Mouse (Mus musculus): ENCODE results near the gene Robo3.
A peak's percentile ranks its signal among the peaks of the same experiment; 100 is the strongest.

The Robo3 gene

DNA sequence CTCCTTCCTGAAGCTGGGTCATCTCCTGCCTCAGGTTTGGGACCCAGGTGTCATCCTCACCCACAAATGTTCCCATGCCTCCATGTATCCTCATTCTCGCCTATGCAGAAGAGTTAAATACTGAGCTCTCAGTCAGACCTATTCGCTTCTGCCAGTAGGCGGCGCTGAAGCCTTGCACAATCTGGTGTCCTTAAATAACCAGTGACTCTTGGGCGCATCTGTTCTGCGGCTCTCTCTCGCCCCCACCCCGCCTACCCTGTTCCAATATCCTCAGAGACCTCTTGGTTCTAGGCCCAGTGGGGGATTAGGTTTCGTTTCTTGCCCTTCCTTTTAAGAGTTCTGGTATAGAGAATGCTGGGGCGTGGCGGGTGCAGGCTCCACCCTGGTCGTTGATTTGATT is 2.5 kb downstream of the Robo3 start:
- DNase-seq (ENCODE audit: low spot score in 2 of 2): peak; percentile 96 to 98

DNA sequence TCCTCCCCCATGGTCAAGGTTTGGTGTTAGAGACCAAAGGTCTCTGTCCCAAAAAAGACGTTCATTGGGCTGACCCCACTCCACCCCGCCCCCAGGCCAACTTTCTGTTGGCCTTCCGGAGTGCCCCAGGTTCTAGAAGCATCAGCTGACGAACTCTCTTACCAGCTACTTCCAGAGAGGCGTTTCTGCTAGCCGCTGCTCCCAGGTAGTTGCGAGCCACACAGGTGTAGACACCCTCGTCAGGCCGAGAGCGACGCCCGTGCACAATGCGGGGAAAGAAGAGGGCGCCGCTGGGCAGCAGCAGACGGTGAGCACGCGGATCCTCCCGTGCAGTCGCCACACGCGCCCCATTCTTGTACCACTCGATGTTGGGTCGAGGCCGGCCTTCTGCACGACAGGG is 3.7 kb downstream of the Robo3 start:
- DNase-seq (ENCODE audit: low spot score in 2 of 2): no peak

DNA sequence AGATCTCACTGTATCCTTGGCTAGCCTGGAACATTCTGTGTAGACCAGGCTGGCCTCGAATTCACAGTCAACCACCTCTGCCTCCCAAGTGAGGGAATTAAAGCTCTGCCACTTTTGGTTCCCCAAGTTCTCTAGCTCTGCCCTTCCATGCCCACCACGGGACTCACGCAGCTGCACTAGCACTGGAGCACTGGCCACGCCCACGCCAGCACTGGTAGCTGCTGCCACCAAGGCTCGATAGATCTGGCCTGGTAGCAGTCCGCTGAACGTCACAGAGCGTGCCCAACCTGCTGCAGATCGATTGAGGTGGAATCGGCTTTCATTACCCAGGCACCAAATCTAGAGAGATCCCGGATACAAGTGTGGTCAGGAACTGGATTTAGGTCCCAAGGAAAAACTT is 11.8 kb downstream of the Robo3 start:
- DNase-seq (ENCODE audit: low spot score in 2 of 2): no peak

DNA sequence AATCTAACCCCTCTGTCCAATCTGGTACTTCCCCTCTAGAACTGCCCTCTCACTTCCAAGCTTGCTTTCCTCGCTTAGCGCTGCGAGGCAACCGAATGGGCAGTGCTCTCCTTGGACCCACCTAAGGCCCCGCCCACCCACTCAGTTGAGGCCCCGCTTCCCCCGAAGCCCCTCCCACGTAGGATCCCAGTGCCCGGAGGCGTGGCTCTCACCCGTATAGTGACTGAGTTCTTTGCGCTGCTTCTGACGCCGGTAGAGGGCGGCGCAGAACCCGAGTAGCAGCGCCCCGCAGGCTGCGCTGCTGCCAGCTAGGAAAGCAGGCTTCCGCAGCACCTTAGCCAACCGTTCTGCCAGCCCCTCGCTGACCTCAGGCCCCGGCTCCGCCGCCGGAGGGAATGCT is 12.4 kb downstream of the Robo3 start:
- peak; percentile 52 to 67 for DNase-seq (ENCODE audit: low spot score in 2 of 2)

DNA sequence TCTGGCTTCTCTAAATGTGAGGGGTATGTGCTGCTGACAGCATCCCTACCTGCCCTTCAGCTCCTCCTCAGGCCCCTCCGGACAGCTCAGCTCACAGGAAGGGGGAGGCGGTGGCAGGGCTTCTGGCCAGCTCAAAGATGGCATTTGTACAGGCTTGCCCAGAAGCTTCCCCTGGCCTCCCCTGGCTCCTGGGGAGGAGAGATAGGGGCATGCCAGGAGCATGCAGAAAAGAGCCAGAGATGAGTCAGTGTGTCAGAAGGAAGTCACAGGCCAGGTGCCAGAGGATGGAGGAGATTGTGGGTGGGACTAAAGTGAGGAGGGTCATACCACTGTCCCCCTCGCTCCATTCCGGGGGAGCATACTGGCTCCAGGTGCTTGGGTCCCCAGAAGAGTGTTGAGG is 14.3 kb downstream of the Robo3 start:
- DNase-seq (ENCODE audit: low spot score in 2 of 2): no peak

DNA sequence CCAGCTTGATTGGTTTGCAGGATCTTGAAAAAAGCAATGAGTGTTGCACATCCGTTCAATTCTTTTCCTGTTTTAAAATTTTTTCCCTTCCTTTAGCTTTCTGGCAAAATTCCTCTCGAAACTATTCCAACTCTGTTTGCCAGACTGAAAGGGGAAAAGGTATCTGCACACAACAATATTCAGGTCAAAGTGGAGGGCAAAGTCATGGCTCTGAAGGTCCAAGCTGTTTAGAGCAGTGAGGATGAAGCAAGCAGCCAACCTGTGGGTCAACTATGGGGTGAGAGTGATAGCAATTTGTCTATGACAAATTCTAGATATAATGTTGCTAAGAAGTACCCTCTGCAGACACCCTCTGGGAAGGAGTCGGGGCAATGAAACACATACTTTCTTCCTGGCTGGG is 18.4 kb downstream of the Robo3 start:
- DNase-seq (ENCODE audit: low spot score in 2 of 2): no peak

DNA sequence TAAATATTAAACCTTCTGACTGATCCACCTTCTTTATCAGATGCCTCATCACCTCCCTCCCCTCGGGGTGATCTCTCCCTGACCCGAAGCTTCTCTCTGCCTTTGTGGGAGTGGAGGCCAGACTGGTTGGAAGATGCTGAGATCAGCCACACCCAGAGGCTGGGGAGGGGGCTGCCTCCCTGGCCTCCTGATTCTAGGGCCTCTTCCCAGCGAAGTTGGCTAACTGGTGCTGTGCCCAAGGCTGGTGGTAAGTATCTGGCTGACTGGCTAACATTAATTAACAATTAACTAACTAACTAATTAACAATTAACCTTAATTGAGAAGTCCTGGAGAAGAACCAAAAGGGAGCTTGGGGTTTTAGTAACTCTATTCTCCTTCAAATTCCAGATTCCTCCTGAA is 20.1 kb downstream of the Robo3 start:
- no peak for DNase-seq (ENCODE audit: low spot score in 2 of 2)

DNA sequence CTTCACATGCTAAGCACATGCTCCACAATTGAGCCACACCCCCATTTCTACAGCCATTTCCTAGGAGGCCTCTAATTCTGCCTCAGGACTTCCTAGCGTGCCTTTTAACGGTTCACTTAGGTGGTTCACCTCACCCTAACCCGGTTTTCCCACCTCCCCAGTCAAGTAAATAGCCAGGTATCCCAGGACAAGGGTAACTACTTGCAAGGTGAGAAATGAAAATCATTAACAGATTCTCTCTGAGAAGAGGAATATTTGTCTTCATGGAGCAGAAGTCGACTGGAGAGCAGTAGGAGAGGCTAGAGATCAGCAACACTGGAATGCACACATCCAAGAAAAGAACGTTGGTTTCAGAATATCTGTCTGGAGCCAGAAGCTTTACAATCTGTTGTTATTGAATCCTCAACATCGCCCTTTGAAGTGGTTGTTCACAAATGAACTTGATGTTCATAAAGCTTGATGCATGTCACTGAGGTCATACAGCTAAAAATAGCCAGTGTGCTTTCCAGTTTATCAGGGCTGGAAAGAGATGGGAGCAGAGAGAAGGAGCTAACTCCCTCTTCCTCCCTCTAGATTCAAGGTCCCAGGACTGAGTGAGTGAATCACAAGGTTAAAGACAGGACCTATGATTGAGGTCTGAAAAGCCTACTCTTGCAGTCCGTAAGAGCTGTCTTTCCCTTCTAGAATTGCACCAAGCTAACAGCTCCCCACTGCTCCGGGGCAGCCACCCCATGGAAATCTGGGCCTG is 23.2 kb downstream of the Robo3 start:
- no peak for DNase-seq (ENCODE audit: low spot score in 2 of 2)

DNA sequence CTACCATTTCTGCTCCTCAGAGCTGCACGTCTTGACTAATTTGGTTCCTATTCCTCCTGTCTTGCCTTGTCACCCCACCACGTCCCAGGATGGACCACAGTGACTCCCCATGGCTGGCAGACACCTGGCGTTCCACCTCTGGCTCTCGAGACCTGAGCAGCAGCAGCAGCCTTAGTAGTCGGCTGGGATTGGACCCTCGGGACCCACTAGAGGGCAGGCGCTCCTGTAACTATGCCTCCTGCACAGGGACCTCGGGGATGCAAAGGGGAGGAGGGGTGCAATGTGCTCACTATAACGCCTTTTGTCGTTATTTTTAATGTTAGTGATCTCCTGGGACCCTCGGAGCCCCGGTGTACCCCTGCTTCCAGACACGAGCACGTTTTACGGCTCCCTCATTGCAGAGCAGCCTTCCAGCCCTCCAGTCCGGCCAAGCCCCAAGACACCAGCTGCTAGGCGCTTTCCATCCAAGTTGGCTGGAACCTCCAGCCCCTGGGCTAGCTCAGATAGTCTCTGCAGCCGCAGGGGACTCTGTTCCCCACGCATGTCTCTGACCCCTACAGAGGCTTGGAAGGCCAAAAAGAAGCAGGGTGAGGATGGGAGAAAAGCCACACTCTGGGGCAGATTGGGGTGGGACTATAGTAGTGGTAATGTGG is 25.1 kb downstream of the Robo3 start:
- DNase-seq (ENCODE audit: low spot score in 2 of 2): no peak

DNA sequence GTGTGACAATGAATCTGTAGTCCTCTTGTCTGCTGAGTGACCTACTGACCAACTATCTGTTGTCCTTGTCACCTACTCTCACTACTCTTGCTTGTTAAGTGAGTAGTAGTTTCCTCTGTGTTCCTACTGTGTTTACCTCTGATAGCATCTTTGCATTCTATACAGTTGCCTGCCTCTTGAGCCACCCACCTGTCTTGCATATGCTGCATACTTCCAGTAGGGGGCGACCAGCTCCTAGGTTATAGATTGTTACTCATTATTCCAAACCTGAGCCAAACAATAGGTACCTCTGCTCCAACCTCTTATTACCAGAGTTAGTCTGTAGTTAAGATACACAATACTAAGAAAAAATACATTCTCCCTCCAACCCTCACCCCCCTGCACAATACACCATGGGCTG is 26.7 kb downstream of the Robo3 start:
- peak in 1 of 2 experiments; percentile 42 for DNase-seq (ENCODE audit: low spot score in 2 of 2)

DNA sequence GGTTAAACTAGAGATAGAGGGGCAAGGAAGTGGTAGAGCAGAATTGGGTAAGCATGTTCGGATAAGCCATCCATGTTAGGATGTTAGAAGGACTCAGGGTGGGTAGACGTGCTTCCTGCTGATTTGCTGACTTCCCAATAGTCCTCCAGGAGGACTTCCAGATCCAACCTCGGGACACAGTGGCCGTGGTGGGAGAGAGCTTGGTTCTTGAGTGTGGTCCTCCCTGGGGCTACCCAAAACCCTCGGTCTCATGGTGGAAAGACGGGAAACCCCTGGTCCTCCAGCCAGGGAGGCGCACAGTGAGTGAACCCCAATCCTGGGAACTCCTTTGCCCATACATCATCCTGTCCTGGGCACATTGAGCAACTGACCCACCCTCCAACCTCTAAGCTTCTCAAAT is 30.0 kb downstream of the Robo3 start:
- no peak for DNase-seq (ENCODE audit: low spot score in 2 of 2)

DNA sequence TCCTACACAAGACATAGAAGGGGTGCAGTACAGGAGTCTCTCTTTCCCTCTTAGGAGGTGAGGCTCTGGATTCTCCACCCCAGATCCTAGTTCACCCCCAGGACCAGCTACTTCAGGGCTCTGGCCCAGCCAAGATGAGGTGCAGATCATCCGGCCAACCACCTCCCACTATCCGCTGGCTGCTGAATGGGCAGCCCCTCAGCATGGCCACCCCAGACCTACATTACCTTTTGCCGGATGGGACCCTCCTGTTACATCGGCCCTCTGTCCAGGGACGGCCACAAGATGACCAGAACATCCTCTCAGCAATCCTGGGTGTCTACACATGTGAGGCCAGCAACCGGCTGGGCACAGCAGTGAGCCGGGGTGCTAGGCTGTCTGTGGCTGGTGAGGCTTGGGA is 30.5 kb downstream of the Robo3 start:
- DNase-seq (ENCODE audit: low spot score in 2 of 2): no peak

DNA sequence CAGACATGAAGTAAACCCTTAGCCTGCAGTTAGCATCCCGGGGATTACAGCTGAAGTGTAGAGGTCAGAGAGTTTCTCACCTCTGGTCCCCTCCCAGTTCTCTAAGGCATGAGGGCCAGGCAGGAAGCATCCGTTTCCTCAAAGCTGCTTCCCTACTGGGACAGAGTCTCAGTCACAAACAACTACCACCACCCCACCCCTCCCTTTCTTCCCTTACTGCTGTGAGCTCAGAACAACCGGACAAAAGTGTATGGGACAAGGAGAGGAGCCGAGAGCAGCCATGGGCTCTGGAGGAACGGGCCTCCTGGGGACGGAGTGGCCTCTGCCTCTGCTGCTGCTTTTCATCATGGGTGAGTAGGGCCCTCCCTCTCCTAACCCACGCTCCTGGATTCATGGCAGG is 31.2 kb downstream of the Robo3 start, which contains the start of gene Robo4:
Gene Robo4, plus strand, starts transcription at position 96 of the 400 bp plus-strand sequence.
- no peak for DNase-seq (ENCODE audit: low spot score in 2 of 2)

DNA sequence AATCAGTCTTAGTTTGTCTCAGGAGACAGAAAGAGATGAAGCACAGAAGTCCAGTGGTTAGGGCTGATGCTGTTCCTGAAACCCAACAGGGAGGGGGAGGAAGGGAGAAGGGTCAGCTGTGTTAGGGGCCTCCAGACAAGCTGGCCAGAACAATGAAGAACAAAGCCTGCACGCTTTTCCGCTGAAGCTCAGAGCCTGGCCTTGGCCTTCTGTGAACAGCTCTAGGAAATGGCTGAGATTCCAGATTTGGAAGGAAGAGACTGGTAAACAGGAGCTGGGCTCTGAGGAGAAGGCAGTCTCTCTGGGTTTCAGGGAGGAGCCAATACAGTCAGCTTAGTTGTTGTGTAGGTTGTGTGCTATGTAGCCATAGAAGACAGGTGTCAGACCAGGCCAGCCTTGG is 32.5 kb downstream of the Robo3 start:
- no peak for DNase-seq (ENCODE audit: low spot score in 2 of 2)

DNA sequence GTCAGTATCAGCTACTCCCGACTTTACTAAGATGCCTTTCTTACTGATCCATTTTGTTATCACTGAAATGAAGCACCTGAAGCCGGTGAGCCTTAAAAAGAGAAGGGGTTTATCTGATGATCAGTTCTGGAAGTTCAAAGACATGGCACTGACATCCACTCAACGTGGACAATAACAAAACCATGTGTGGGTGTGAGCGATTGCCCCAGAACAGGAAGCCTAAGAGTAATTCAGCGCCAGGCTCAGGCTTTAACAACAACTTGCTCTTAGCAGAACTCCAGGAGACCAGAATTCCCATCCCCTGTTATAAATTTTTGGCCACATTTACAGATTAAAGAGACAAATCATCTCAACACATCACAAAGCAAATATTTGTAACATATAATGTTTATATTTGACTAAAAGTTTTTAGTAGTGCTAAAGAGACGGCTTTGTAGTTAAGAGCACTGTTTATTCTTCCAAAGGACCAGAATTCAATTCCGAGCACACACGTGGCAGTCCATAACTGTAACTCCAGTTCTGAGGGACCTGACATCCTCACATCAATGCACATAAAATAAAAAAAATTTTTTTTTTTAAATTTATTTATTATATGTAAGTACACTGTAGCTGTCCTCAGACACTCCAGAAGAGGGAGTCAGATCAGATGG is 39.4 kb downstream of the Robo3 start:
- no peak for DNase-seq (ENCODE audit: low spot score in 2 of 2)

DNA sequence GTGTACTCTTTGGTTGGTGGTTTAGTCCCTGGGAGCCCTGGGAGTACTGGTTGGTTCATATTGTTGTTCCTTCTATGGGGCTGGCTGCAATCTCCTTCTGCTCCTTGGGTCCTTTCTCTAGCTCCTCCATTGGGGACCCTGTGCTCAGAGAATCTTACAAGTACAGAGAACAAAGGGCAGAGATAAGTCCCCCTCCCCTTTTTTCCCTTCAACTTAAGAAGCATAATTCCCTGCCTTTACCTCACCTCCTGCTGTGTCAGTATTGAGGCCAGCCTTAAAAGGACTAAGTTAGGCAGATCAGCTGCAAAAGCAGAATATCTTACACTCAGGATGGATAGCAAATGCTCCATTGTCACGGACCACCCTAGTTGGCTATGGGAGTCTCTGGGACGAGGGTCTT is 41.0 kb downstream of the Robo3 start:
- no peak for DNase-seq (ENCODE audit: low spot score in 2 of 2)

DNA sequence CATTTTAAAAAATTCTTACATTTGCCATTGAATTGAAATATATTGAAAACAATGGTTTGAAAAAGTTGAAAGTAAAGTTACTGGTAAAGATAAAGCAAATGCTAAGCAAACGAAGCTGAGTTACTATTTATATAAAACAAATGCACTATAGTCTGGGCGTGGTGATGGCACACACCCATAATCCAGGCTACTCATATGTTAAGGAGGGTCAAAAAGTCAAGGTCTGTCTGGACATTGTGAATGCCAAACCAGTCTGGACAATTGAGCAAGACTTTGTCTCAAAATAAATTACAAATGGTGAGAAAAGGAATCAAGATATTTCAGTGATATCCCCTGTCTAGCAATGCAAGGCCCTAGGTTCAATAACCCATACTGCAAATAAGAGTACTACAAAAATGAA is 42.2 kb downstream of the Robo3 start:
- DNase-seq (ENCODE audit: low spot score in 2 of 2): no peak

DNA sequence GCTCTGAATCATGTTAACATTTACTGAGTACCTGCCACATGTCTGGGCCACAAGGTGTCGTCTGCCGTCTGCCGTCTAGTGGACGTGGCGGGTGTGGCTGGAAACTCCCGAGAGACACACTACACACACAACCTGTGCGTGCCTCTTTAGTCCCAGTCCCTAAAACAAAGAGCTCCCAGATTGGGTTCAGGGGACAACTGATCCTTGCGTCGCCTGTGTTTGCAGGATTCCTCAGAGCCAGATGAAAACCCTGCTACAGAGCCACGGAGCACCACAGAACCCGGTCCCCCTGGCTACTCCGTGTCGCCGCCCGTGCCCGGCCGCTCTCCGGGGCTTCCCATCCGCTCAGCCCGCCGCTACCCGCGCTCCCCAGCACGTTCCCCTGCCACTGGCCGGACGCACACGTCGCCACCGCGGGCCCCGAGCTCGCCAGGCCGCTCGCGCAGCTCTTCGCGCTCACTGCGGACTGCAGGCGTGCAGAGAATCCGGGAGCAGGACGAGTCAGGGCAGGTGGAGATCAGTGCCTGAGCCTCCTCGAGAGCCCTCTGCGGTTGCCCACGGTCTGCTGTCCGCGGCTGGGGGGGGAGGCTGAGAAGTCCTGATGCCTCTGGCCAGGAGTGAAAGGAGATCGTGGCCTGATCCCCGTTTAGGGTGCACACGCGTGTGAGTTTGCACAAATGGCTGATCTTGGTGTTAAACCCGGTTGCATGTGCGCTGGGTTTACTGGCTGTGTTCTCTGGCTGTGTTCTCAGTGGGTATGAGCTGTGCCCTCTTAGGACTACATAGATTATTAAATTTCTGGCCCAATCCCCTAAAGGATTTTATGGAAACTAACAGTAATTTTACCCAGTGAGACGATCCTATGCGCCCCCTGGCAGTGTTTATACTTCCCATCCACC is 48.5 kb downstream of the Robo3 start:
- DNase-seq (ENCODE audit: low spot score in 2 of 2): no peak

DNA sequence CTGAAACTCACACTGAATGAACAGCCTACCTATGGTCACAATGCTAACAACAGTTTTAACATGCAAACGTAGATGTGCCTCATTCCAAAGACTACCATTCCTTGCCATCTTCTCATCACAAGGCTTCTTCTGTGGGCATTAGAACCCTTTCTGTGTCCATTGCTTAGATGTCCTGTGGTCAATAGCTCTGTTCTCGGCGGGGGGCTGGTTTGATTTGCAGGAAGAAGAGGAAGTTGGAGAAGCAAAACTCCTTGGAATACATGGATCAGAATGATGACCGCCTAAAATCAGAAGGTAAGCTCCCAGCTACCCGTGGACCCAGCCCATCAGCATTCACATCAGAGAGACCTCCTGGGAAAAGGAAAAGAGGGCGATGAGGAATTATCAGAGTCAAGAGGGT is 49.9 kb downstream of the Robo3 start:
- no peak for DNase-seq (ENCODE audit: low spot score in 2 of 2)

DNA sequence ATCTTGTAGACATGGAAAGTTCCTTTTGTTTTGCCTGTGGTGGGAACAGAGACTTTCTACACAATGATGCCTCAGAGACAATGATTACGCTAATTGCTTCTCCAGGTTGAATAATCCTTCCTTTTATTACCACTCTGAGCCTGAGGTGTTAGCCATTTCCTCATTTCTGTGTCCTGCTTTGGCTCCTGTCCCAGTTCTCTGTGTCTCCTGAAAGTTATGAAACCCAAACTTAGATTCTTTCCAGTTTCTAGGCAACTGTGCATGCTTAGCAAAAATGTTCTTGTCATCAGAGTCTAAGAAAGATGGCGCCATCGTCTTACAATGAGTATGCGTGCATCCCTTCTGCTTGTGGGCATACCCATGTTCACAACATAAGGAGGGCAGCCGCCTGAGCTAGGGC is 57.3 kb downstream of the Robo3 start:
- DNase-seq (ENCODE audit: low spot score in 2 of 2): no peak

DNA sequence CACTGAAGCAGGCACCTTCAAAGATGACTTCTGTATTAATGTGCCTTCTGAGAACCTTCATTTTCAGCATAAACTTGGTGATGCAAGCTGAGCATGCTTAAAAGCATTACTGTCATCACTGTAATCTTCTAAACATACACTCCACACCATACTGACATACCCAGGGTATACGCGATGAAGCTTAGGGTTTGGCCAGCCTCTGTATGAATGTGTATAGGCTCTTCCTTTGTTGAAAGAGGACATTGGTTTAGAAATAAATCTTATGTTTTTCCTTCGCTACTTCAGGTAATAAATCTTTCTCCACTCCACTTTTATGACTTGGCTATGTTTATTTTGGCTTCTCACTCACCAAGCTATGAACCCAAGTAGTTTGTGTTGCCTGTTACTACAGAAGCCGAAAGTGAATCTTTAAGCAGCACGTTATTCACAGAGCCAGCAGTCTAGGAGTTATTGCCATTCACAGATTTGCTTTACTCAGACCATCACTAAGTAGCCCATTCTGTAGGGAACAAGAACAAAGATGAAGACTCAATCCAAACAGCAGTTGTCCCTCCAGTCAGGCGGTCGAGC is 61.7 kb downstream of the Robo3 start:
- no peak for DNase-seq (ENCODE audit: low spot score in 2 of 2)

DNA sequence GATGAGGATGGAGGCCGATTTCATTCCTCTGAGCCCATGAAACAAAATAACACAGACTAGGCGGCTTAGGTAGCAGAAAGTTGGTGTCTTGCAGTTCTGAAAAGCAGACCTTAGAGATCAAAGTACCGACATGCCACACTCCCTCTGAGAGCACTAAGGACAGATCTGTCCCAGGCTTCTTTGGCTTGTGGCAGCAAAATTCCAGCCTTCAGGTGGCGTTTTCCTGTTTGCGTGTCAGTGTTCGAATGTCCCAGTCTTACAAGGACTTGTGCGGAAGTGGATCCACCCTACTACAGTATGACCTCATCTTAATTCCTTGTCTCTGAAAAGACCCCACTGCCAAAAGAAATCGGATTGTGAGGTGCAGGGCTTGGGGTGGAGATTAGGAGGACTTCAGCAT is 64.2 kb downstream of the Robo3 start:
- DNase-seq (ENCODE audit: low spot score in 2 of 2): no peak
